Mouse (Mus musculus): ENCODE data around the gene Mboat1. TPM values are rescaled to one million over a fixed set of nuclear protein-coding genes. Genes with fewer than 3 reads are reported as not detected.

Gene Mboat1
- polyA plus RNA-seq, 1 experiment from 2014 or later: 3.3 TPM

- H3K27me3 ChIP-seq (replicated peaks): no peaks in the 10 kb centered on the region
- no peak overlapping the region for H3K4me3 ChIP-seq
- H3K4me2 ChIP-seq: no peak overlapping the region
- peaks cover 27% of the 10 kb centered on the region for H3K4me1 ChIP-seq
- no peak for ATAC-seq (ENCODE audit: extremely low read depth, insufficient number of reproducible peaks, low FRiP score, low TSS enrichment)
- no peak overlapping the region for H3K27ac ChIP-seq (replicated peaks)
- 12% methylated on average over 3 of the region's 3 CpGs for WGBS
- peak overlapping the region; percentile 5; the same call in 1 of the 2 replicates for H3K9ac ChIP-seq
- H3K9me3 ChIP-seq: no peaks in the 10 kb centered on the region
- no peaks in the 10 kb centered on the region for H3K36me3 ChIP-seq
Measured at GRCm38 (mm10) chr13:30252692-30253091, 116.4 kb downstream of the Mboat1 start.

DNA sequence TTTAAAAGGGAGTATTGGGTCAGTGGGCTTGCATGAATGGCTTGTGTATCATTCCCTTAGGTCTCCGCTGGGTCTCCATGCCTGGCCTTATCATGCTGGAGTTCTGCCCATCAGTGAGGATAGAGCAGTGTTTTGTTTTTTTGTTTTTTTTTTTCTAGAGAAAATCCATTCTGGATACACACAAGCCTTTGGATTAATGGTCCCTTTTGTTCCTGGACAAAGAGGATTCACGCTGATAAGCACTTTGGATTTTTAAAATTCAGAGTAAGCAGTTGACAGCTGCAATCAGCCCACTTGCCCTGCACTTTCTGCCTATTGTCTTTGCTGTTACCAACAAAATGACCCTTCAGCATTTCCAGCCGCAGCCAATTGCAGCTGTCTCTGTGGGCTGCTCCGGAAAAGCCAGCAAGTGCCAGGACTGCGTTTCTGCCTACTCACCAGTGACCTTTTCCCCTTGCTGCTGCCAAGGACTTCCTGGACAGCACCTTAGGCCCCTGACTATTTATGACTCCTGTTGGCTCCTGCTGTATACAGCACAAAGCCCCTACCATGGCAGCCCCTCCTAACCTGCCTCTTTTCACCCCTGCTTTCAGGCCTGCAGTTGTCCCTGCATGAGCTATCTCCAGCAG, 117.5 kb downstream of the Mboat1 start:
- Histone ChIP-seq H3K4me2 (no peak overlapping the region), H3K27ac (replicated peaks) (peak overlapping the region; percentile 51), H3K27me3 (replicated peaks) (no peaks in the 10 kb centered on the region), H3K4me3 (no peak overlapping the region), H3K9ac (no peak overlapping the region), H3K36me3 (no peaks in the 10 kb centered on the region), H3K4me1 (peaks cover 27% of the 10 kb centered on the region), H3K9me3 (no peaks in the 10 kb centered on the region)
- WGBS: 19% methylated on average over 5 of the region's 5 CpGs
- no peak for ATAC-seq (ENCODE audit: extremely low read depth, insufficient number of reproducible peaks, low FRiP score, low TSS enrichment)

- Histone ChIP-seq H3K4me1 (peaks cover 27% of the 10 kb centered on the region), H3K4me3 (no peak overlapping the region), H3K27ac (replicated peaks) (peak overlapping the region; percentile 51), H3K9me3 (no peaks in the 10 kb centered on the region), H3K27me3 (replicated peaks) (no peaks in the 10 kb centered on the region), H3K4me2 (no peak overlapping the region), H3K36me3 (no peaks in the 10 kb centered on the region), H3K9ac (no peak overlapping the region)
- WGBS: 71% methylated on average over 6 of the region's 6 CpGs
- ATAC-seq (ENCODE audit: extremely low read depth, insufficient number of reproducible peaks, low FRiP score, low TSS enrichment): no peak
Measured at GRCm38 (mm10) chr13:30254421-30254820, 118.1 kb downstream of the Mboat1 start.

- no peak overlapping the region for H3K9ac ChIP-seq
- H3K36me3 ChIP-seq: no peaks in the 10 kb centered on the region
- H3K27ac ChIP-seq (replicated peaks): no peak overlapping the region
- peaks cover 7% of the 10 kb centered on the region; the same call in 1 of the 2 replicates for H3K27me3 ChIP-seq (replicated peaks)
- ATAC-seq (ENCODE audit: extremely low read depth, insufficient number of reproducible peaks, low FRiP score, low TSS enrichment): no peak
- no peak overlapping the region for H3K4me3 ChIP-seq
- H3K9me3 ChIP-seq: no peaks in the 10 kb centered on the region
- H3K4me1 ChIP-seq: peaks cover 11% of the 10 kb centered on the region
- 59% methylated on average over 10 of the region's 10 CpGs for WGBS
- H3K4me2 ChIP-seq: no peak overlapping the region
Measured at GRCm38 (mm10) chr13:30258802-30259201, 122.5 kb downstream of the Mboat1 start.

DNA sequence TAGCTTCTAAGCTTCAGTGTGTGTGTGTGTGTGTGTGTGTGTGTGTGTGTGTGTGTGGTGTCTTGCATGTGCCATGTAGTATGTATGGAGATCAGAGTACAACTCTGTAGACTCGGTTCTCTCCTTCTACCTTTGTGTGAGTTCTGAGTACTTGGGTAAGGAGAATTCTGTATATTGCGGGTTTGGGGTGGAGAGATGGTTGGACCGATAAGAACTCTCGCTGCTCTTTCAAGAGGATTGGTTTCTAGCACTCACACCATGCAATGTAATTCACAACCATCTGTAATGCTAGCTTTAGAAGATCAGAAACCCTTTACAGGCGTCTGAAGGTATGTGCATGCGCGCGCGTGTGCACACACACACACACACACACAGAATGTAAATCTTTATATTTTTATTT, 123.0 kb downstream of the Mboat1 start:
- ATAC-seq (ENCODE audit: extremely low read depth, insufficient number of reproducible peaks, low FRiP score, low TSS enrichment): no peak
- Histone ChIP-seq H3K4me1 (peaks cover 6% of the 10 kb centered on the region), H3K27me3 (replicated peaks) (peaks cover 7% of the 10 kb centered on the region; the same call in 1 of the 2 replicates), H3K9ac (no peak overlapping the region), H3K4me3 (no peak overlapping the region), H3K4me2 (no peak overlapping the region), H3K36me3 (no peaks in the 10 kb centered on the region), H3K27ac (replicated peaks) (no peak overlapping the region), H3K9me3 (no peaks in the 10 kb centered on the region)
- WGBS: 89% methylated on average over 9 of the region's 9 CpGs

DNA sequence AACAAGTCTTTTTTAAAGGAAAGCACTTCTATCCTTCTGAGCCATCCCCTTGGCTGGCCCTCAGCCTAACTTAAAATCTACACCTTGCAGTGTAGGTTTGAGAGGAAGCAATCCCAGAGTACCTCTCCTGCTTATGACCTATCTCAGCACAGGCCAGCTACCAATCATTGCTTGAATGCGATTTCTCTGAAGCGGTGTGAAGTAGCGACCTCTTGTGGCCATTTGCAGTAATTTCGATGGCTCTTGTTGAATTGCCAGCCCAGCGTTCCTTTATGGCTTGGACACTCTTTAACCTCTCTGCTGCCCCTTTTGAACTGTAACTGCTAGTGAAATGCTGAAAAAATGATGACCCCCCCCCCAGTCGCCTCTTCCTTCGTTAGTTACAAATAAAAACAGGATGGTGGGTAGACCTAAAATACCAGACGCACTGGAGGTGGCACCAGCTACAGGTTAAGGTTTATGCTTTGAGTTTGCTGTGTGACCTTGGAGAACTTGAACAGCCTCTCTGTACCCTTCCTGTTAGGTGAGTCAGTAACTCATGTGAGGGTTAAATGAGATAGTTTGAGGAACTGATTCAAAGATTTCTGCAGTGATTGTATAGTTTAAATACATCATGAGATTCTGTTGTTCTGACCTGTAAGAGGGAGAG, 123.7 kb downstream of the Mboat1 start:
- H3K27me3 ChIP-seq (replicated peaks): peaks cover 7% of the 10 kb centered on the region; the same call in 1 of the 2 replicates

GRCm38 (mm10) chr13:30263681-30264080, 127.4 kb downstream of the Mboat1 start:
- Histone ChIP-seq H3K36me3 (no peaks in the 10 kb centered on the region), H3K27ac (replicated peaks) (no peak overlapping the region), H3K4me1 (0 out of 2 replicates have a peak, but pooled peaks cover 3% of the 10 kb centered on the region), H3K27me3 (replicated peaks) (peaks cover 7% of the 10 kb centered on the region; the same call in 1 of the 2 replicates), H3K9me3 (no peaks in the 10 kb centered on the region), H3K4me2 (no peak overlapping the region), H3K9ac (no peak overlapping the region), H3K4me3 (no peak overlapping the region)
- no peak for ATAC-seq (ENCODE audit: extremely low read depth, insufficient number of reproducible peaks, low FRiP score, low TSS enrichment)
- 64% methylated on average over 2 of the region's 2 CpGs for WGBS

More for the DNA sequence above, 123.7 kb downstream of the Mboat1 start:
- H3K27ac ChIP-seq (replicated peaks): no peak overlapping the region
- ATAC-seq (ENCODE audit: extremely low read depth, insufficient number of reproducible peaks, low FRiP score, low TSS enrichment): no peak
- no peaks in the 10 kb centered on the region for H3K9me3 ChIP-seq
- H3K36me3 ChIP-seq: no peaks in the 10 kb centered on the region
- no peak overlapping the region for H3K4me2 ChIP-seq
- no peak overlapping the region for H3K9ac ChIP-seq
- H3K4me1 ChIP-seq: 0 out of 2 replicates have a peak, but pooled peaks cover 3% of the 10 kb centered on the region
- 12% methylated on average over 8 of the region's 8 CpGs for WGBS
- H3K4me3 ChIP-seq: no peak overlapping the region

DNA sequence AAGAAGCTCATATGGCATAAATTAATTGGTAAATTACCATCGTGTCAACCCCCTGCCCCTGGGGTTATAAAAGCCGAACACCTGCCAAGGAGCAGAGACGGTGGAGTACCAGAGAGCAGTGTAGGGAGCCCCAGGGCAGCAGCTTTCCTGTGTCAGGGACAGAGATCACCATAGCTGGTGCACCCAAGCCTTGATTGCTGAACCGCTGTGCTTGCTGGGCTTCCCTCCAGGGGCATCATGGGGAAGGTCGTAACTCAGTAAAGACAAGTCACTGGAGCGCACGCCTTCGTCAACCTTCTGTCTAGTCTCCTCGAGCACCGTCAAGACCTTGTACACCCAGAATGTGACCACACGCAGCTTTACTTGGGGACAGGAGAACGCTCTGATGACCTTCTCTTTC, 128.0 kb downstream of the Mboat1 start:
- Histone ChIP-seq H3K9ac (no peak overlapping the region), H3K9me3 (0 out of 2 replicates have a peak, but pooled peaks cover 3% of the 10 kb centered on the region), H3K27me3 (replicated peaks) (peaks cover 7% of the 10 kb centered on the region; the same call in 1 of the 2 replicates), H3K4me2 (no peak overlapping the region), H3K27ac (replicated peaks) (no peak overlapping the region), H3K4me1 (0 out of 2 replicates have a peak, but pooled peaks cover 3% of the 10 kb centered on the region), H3K4me3 (no peak overlapping the region), H3K36me3 (no peaks in the 10 kb centered on the region)
- ATAC-seq (ENCODE audit: extremely low read depth, insufficient number of reproducible peaks, low FRiP score, low TSS enrichment): no peak
- 77% methylated on average over 12 of the region's 12 CpGs for WGBS

GRCm38 (mm10) chr13:30264765-30265164, 128.5 kb downstream of the Mboat1 start:
- 0 out of 2 replicates have a peak, but pooled peaks cover 4% of the 10 kb centered on the region for H3K9me3 ChIP-seq
- H3K9ac ChIP-seq: no peak overlapping the region
- no peak overlapping the region for H3K4me3 ChIP-seq
- H3K4me2 ChIP-seq: no peak overlapping the region
- ATAC-seq (ENCODE audit: extremely low read depth, insufficient number of reproducible peaks, low FRiP score, low TSS enrichment): no peak
- no peak overlapping the region for H3K27ac ChIP-seq (replicated peaks)
- peaks cover 7% of the 10 kb centered on the region; the same call in 1 of the 2 replicates for H3K27me3 ChIP-seq (replicated peaks)
- 0 out of 2 replicates have a peak, but pooled peaks cover under 1% of the 10 kb centered on the region for H3K4me1 ChIP-seq
- 67% methylated on average over 5 of the region's 5 CpGs for WGBS
- no peaks in the 10 kb centered on the region for H3K36me3 ChIP-seq

- Histone ChIP-seq H3K27me3 (replicated peaks) (no peaks in the 10 kb centered on the region), H3K4me2 (no peak overlapping the region), H3K9ac (no peak overlapping the region), H3K27ac (replicated peaks) (no peak overlapping the region), H3K4me1 (no peaks in the 10 kb centered on the region), H3K9me3 (0 out of 2 replicates have a peak, but pooled peaks cover 4% of the 10 kb centered on the region), H3K4me3 (no peak overlapping the region), H3K36me3 (no peaks in the 10 kb centered on the region)
- WGBS: 82% methylated on average over 11 of the region's 11 CpGs
- ATAC-seq (ENCODE audit: extremely low read depth, insufficient number of reproducible peaks, low FRiP score, low TSS enrichment): no peak
Measured at GRCm38 (mm10) chr13:30266036-30266435, 129.7 kb downstream of the Mboat1 start.

GRCm38 (mm10) chr13:30272040-30272686, 135.9 kb downstream of the Mboat1 start:
- Histone ChIP-seq H3K27me3 (replicated peaks) (no peaks in the 10 kb centered on the region), H3K4me2 (no peak overlapping the region), H3K9me3 (0 out of 2 replicates have a peak, but pooled peaks cover 4% of the 10 kb centered on the region), H3K9ac (no peak overlapping the region), H3K4me1 (no peaks in the 10 kb centered on the region), H3K27ac (replicated peaks) (no peak overlapping the region), H3K36me3 (no peaks in the 10 kb centered on the region), H3K4me3 (no peak overlapping the region)
- no peak for ATAC-seq (ENCODE audit: extremely low read depth, insufficient number of reproducible peaks, low FRiP score, low TSS enrichment)
- 12% methylated on average over 6 of the region's 6 CpGs for WGBS
